8 mouse cellular contexts compared by ENCODE assay signal in genomic region chr10:81559163-81559626, GRCm38 (mm10). TPM values are rescaled to one million over a fixed set of nuclear protein-coding genes. Genes with fewer than 3 reads are reported as not detected.
DNase-seq lines count a peak whose midpoint lies in the region; ATAC-seq and TF ChIP-seq lines count a peak whose summit lies in the region.

Gene Aes, plus strand, starts transcription at chr10:81559488.

- H3K79me2 ChIP-seq in C2C12 (ENCODE audit: control insufficient read depth, insufficient read depth) = peaks cover 49% of the 10 kb centered on the region

- H3K27me3 ChIP-seq in C2C12 (ENCODE audit: control insufficient read depth, insufficient read depth, insufficient read length) = no peaks in the 10 kb centered on the region
- no peaks in the 10 kb centered on the region for H3K27me3 ChIP-seq in heart, embryonic 12.5 days (replicated peaks)
- no peaks in the 10 kb centered on the region for H3K27me3 ChIP-seq in kidney, embryonic 15.5 days
- no peaks in the 10 kb centered on the region for H3K27me3 ChIP-seq in liver, embryonic 13.5 days

- H3K4me2 ChIP-seq in heart, embryonic 12.5 days = peak within 1 kb of the TSS; percentile 88
- peak within 1 kb of the TSS; percentile 87 for H3K4me2 ChIP-seq in kidney, embryonic 15.5 days
- H3K4me2 ChIP-seq in liver, embryonic 13.5 days = peak within 1 kb of the TSS; percentile 91

- H3K4me1 ChIP-seq in heart, embryonic 12.5 days (replicated peaks) = peaks cover 35% of the 10 kb centered on the region
- peaks cover 44% of the 10 kb centered on the region for H3K4me1 ChIP-seq in kidney, embryonic 15.5 days
- peaks cover 54% of the 10 kb centered on the region for H3K4me1 ChIP-seq in liver, embryonic 13.5 days (replicated peaks)

- H3K27ac ChIP-seq in heart, embryonic 12.5 days (ENCODE audit: poor library complexity, severe bottlenecking) = peak within 1 kb of the TSS; percentile 97
- peak within 1 kb of the TSS; percentile 94 for H3K27ac ChIP-seq in kidney, embryonic 15.5 days
- H3K27ac ChIP-seq in liver, embryonic 13.5 days = peak within 1 kb of the TSS; percentile 85

- DNase-seq in adrenal gland, postnatal 14 days = peak; percentile 96
- DNase-seq in liver, embryonic 13.5 days = peak; percentile 46
- DNase-seq in neural tube, embryonic 10.5 days (ENCODE audit: extremely low spot score, low spot score) = peak; percentile 59
- DNase-seq in testis, postnatal 10 days (ENCODE audit: low spot score) = peak; percentile 97

- peaks cover 21% of the 10 kb centered on the region for H3K36me3 ChIP-seq in C2C12 (ENCODE audit: control insufficient read depth, insufficient read depth)
- H3K36me3 ChIP-seq in heart, embryonic 12.5 days = peaks cover 26% of the 10 kb centered on the region
- H3K36me3 ChIP-seq in kidney, embryonic 15.5 days = peaks cover 23% of the 10 kb centered on the region
- peaks cover 27% of the 10 kb centered on the region for H3K36me3 ChIP-seq in liver, embryonic 13.5 days

- WGBS in heart, embryonic 12.5 days = 1% methylated on average over 44 of the region's 53 CpGs
- under 1% methylated on average over 40 of the region's 53 CpGs for WGBS in kidney, embryonic 15.5 days
- WGBS in liver, embryonic 13.5 days (ENCODE audit: insufficient replicate concordance) = 2% methylated on average over 20 of the region's 53 CpGs

- H3K9me3 ChIP-seq in heart, embryonic 12.5 days (replicated peaks) = 0 out of 2 replicates have a peak, but pooled peaks cover 3% of the 10 kb centered on the region
- no peaks in the 10 kb centered on the region for H3K9me3 ChIP-seq in kidney, embryonic 15.5 days (replicated peaks)
- no peaks in the 10 kb centered on the region for H3K9me3 ChIP-seq in liver, embryonic 13.5 days (replicated peaks)

- peaks cover 30% of the 10 kb centered on the region for H3K79me3 ChIP-seq in C2C12 (ENCODE audit: low read depth)

- peak within 1 kb of the TSS; percentile 97 for H3ac ChIP-seq in C2C12 (ENCODE audit: control insufficient read depth, insufficient read length, low read depth)

- H3K4me3 ChIP-seq in C2C12 (ENCODE audit: insufficient read depth, poor library complexity, severe bottlenecking) = peak within 1 kb of the TSS; percentile 95
- peak within 1 kb of the TSS; percentile 97 for H3K4me3 ChIP-seq in heart, embryonic 12.5 days
- peak within 1 kb of the TSS; percentile 89 for H3K4me3 ChIP-seq in kidney, embryonic 15.5 days (replicated peaks)
- peak within 1 kb of the TSS; percentile 85 for H3K4me3 ChIP-seq in liver, embryonic 13.5 days (replicated peaks)

- peak; percentile 41 for ATAC-seq in erythroblast, adult 5-6 weeks (replicated peaks; ENCODE audit: low FRiP score, poor library complexity, severe bottlenecking)
- ATAC-seq in heart, embryonic 12.5 days (ENCODE audit: insufficient number of reproducible peaks, low FRiP score) = peak; percentile 73
- ATAC-seq in kidney, embryonic 15.5 days (replicated peaks; ENCODE audit: low FRiP score) = peak; percentile 34
- ATAC-seq in liver, embryonic 13.5 days (ENCODE audit: low read depth) = peak; percentile 69

- H3K9ac ChIP-seq in heart, embryonic 12.5 days = peak within 1 kb of the TSS; percentile 100
- H3K9ac ChIP-seq in kidney, embryonic 15.5 days = peak within 1 kb of the TSS; percentile 96
- peak within 1 kb of the TSS; percentile 92 for H3K9ac ChIP-seq in liver, embryonic 13.5 days

- TF ChIP-seq CTCF in C2C12 (IDR thresholded peaks at IDR 0.05; ENCODE audit: control insufficient read depth, insufficient read depth, insufficient read length) = no peak

TF ChIP-seq in C2C12, 6 proteins besides CTCF, POLR2A, EP300 and RAD21:
- TF ChIP-seq MAX (IDR thresholded peaks at IDR 0.05) = no peak
- peak; percentile 12 for TF ChIP-seq CEBPB (IDR thresholded peaks at IDR 0.05; ENCODE audit: low read depth)

RNA-seq across cellular contexts. Expression of gene Aes, which starts in this region (rescaled TPM):
- 532 TPM for polyA plus RNA-seq in C2C12 (2012; fragmentation: generic; extraction: Trizol)
- total RNA-seq in adrenal gland, postnatal 14 days (2021) = 646 and 698 TPM in 2 replicates
- total RNA-seq in erythroblast, adult 5-6 weeks (2015; ENCODE audit: low replicate concordance) = 68.5 and 77.8 TPM in 2 replicates
- 31.4 and 81.9 TPM in 2 replicates for total RNA-seq in erythroblast, adult 5-6 weeks (2017; ENCODE audit: low replicate concordance)
- 636 and 677 TPM in 2 replicates for polyA plus RNA-seq in heart, embryonic 12.5 days (2016; fragmentation: Nextera tagmentation; extraction: Ambion mirVana)
- polyA plus RNA-seq in kidney, embryonic 15.5 days (2015; fragmentation: Nextera tagmentation; extraction: Ambion mirVana) = 535 and 630 TPM in 2 replicates
- polyA plus RNA-seq in liver, embryonic 13.5 days (2015; fragmentation: Nextera tagmentation; extraction: Ambion mirVana) = 201 and 215 TPM in 2 replicates

Comparison
In these comparisons a context has a peak if more than half of its experiments do, and no peak if none do; other contexts are left out.
1. Peak in every context shown above with its lines: DNase-seq, ATAC-seq, H3K4me3 ChIP-seq and H3K27ac ChIP-seq.
2. DNase-seq: peak in every context shown above with its lines; median percentile 97 in testis, postnatal 10 days; 96 in adrenal gland, postnatal 14 days; 59 in neural tube, embryonic 10.5 days; 46 in liver, embryonic 13.5 days.